Mouse (Mus musculus) mesoderm, embryonic 11.5 days (tissue): Measurements from ENCODE around the gene Tnfrsf9.

Experiments
- DNase-seq: peaks from one replicate; pipeline ENCODE4 v3.0.0-alpha.2; 2012; ENCODE audit warnings: low read depth, low spot score

Tnfrsf9 gene

DNA sequence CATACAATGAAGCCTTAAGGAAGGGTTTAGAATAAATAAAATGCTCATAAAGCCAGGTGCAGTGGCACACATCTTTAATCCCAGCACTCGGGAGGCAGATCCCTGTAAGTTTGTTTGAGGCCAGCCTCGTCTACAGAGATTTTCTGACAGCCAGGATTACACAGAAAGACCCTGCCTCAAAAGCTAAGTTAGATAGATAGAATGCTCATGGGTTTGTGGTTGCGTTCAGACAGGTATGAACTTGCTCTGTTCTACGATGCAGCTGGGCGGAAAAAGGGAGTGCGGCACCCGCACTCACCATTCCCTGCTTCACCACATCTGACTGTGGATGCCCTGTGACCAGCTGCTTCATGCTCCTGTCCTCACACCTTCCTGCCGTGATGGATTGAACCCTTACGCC is 65.1 kb downstream of the Tnfrsf9 start:
- no peak for DNase-seq

GRCm38 (mm10) chr4:150980153-150980552 is 65.8 kb downstream of the Tnfrsf9 start:
- no peak for DNase-seq

- peak; percentile 40 for DNase-seq
These were observed 75.8 kb downstream of the Tnfrsf9 start for GRCm38 (mm10) chr4:150990148-150990547.
